Mouse (Mus musculus) cerebellum, postnatal 4 days (tissue): ENCODE results near the gene Pmch.

Experiments
- DNase-seq, 2 experiments: peaks; one replicate each; pipeline ENCODE4 v3.0.0; 2022; ENCODE audit warnings: low spot score in 2 of 2, mixed read lengths in 1 of 2

The Pmch gene

GRCm38 (mm10) chr10:88090772-88091171, at the start of gene Pmch:
Pmch (plus strand) TSS chr10:88091072.
- no peak for DNase-seq

GRCm38 (mm10) chr10:88044297-88044696, 46.6 kb upstream of the Pmch start:
- no peak for DNase-seq

- DNase-seq = no peak
Measured at GRCm38 (mm10) chr10:88046098-88046771, 44.6 kb upstream of the Pmch start.

- DNase-seq = no peak
Measured at GRCm38 (mm10) chr10:88054233-88054985, 36.5 kb upstream of the Pmch start.

- no peak for DNase-seq
Measured at GRCm38 (mm10) chr10:88056950-88057649, 33.8 kb upstream of the Pmch start.

- DNase-seq = no peak
Measured at GRCm38 (mm10) chr10:88063436-88063835, 27.4 kb upstream of the Pmch start.

GRCm38 (mm10) chr10:88064872-88065271, 26.0 kb upstream of the Pmch start:
- DNase-seq = no peak

GRCm38 (mm10) chr10:88067377-88067776, 23.5 kb upstream of the Pmch start:
- no peak for DNase-seq

GRCm38 (mm10) chr10:88106169-88106568, 15.3 kb downstream of the Pmch start:
- DNase-seq = no peak

GRCm38 (mm10) chr10:88113290-88113689, 22.4 kb downstream of the Pmch start:
- DNase-seq = peak in 1 of 2 experiments; percentile 19

- no peak for DNase-seq
Measured at GRCm38 (mm10) chr10:88119721-88120120, 28.8 kb downstream of the Pmch start.

GRCm38 (mm10) chr10:88135630-88136029, 44.8 kb downstream of the Pmch start:
- DNase-seq = no peak
